Mouse (Mus musculus): ENCODE results near the gene Ott. TPM values are rescaled to one million over a fixed set of nuclear protein-coding genes. Genes with fewer than 3 reads are reported as not detected.
"Not testable (repeated sequence)": the region's sequence is repeated elsewhere in the genome, so short reads cannot be mapped to it uniquely, and the experiment has no call there.

Gene Ott
- polyA plus RNA-seq (2015; fragmentation: Nextera tagmentation; extraction: Ambion mirVana): not detected in 2 replicates

DNA sequence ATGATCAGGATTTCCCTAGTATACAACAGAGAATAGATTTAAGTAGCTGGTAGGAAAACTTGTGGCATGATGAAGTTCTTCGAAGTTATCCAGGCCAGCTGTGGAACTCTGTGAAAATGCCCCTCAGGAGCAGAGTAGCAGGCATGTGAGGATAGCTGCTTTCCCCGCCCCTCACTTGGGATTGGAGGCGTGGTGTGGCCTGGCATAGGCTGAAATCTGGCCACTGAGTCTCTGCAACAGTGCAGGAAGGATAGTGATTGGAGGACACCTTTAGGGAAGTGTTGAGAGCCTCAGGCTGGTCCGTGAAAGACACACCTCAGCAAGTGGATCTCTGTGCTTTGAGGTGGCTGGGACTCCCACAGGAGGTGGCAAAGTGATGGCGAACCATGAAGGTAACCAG, at the start of gene Ott:
TSS of gene Ott (plus strand) at position 301 of the 400 bp plus-strand sequence.
- not testable (repeated sequence) for H3K9ac ChIP-seq; H3K4me3 ChIP-seq; H3K36me3 ChIP-seq (replicated peaks); H3K27ac ChIP-seq; H3K27me3 ChIP-seq (replicated peaks); H3K9me3 ChIP-seq; ATAC-seq (replicated peaks); H3K4me1 ChIP-seq; H3K4me2 ChIP-seq
- WGBS: no CpG with 5 or more reads among the region's 5 CpGs

Other genes starting within 250 kb of the Ott start
- not detected in 2 replicates for gene Luzp4, start 216.6 kb upstream of the Ott start, polyA plus RNA-seq (2015; fragmentation: Nextera tagmentation; extraction: Ambion mirVana)
- gene Gm15093, start 198.1 kb downstream of the Ott start, polyA plus RNA-seq (2015; fragmentation: Nextera tagmentation; extraction: Ambion mirVana): not detected in 2 replicates

All from midbrain, embryonic 15.5 days (tissue).